Mouse (Mus musculus) embryonic facial prominence, embryonic 13.5 days (tissue): Measurements from ENCODE around the gene Wwox. TPM values are rescaled to one million over a fixed set of nuclear protein-coding genes. Genes with fewer than 3 reads are reported as not detected.

Experiments
- ATAC-seq: fragments of 200-750 bp; cut with Nextera tagmentation; 2 replicates; pipeline ENCODE4 v1.8.0; 2017; ENCODE audit warnings: low read depth; ENCODE audit not compliant: insufficient number of reproducible peaks, insufficient read depth, low FRiP score, low TSS enrichment
- H3K27ac ChIP-seq: fragments of 300-500 bp; sonication (generic); 2 replicates; pipeline ENCODE4 v1.5.1; 2015; ENCODE audit warnings: moderate library complexity, mild to moderate bottlenecking, inconsistent platforms
- H3K27me3 ChIP-seq: fragments of 300-500 bp; sonication (generic); 2 replicates; pipeline ENCODE4 v1.6.1; 2015; ENCODE audit warnings: mild to moderate bottlenecking, inconsistent platforms
- H3K36me3 ChIP-seq: fragments of 300-500 bp; sonication (generic); 2 replicates; pipeline ENCODE4 v1.6.1; 2015; ENCODE audit warnings: mild to moderate bottlenecking, inconsistent platforms
- H3K4me1 ChIP-seq: fragments of 300-500 bp; sonication (generic); 2 replicates; pipeline ENCODE4 v1.6.1; 2015; ENCODE audit warnings: inconsistent platforms
- H3K4me2 ChIP-seq: fragments of 300-500 bp; sonication (generic); 2 replicates; pipeline ENCODE4 v1.6.1; 2015; ENCODE audit warnings: moderate library complexity, mild to moderate bottlenecking, inconsistent platforms
- H3K4me3 ChIP-seq: fragments of 300-500 bp; sonication (generic); 2 replicates; pipeline ENCODE4 v1.5.1; 2015; ENCODE audit warnings: mild to moderate bottlenecking, inconsistent platforms
- H3K9ac ChIP-seq: fragments of 300-500 bp; sonication (generic); 2 replicates; pipeline ENCODE4 v1.6.1; 2015; ENCODE audit warnings: mild to moderate bottlenecking, inconsistent platforms
- H3K9me3 ChIP-seq: fragments of 300-500 bp; sonication (generic); 2 replicates; pipeline ENCODE4 v1.6.1; 2016; ENCODE audit warnings: inconsistent platforms
- whole genome bisulfite sequencing: fragments of 180-500 bp; shearing (Covaris S2); methylation state at CpG from one replicate; pipeline ENCODE4 v1.1.7; 2015; ENCODE audit warnings: mixed read lengths; 5-methylcytosine and 5-hydroxymethylcytosine counted together
- polyA plus RNA-seq: library from polyadenylated mRNA; unstranded; fragments of >200 nt; fragmentation: Nextera tagmentation; extraction: Ambion mirVana; gene quantifications from 2 replicates; pipeline ENCODE4 v1.2.1, GENCODE M21; 2015

Wwox gene
- polyA plus RNA-seq, 1 experiment from 2014 or later: 11.5 TPM

GRCm38 (mm10) chr8:115141614-115142013 lies 702.2 kb downstream of the Wwox start:
- no peak for ATAC-seq
- no peaks in the 10 kb centered on the region for H3K36me3 ChIP-seq
- peaks cover 16% of the 10 kb centered on the region for H3K27me3 ChIP-seq
- no peak overlapping the region for H3K27ac ChIP-seq
- H3K4me3 ChIP-seq: no peak overlapping the region
- WGBS: 27% methylated on average over 8 of the region's 8 CpGs
- no peak overlapping the region for H3K9ac ChIP-seq
- no peaks in the 10 kb centered on the region for H3K9me3 ChIP-seq
- H3K4me2 ChIP-seq: peak overlapping the region; percentile 27
- H3K4me1 ChIP-seq: peaks cover 20% of the 10 kb centered on the region

GRCm38 (mm10) chr8:115143530-115144320 lies 704.3 kb downstream of the Wwox start:
- no peak for ATAC-seq
- no peak overlapping the region for H3K4me2 ChIP-seq
- H3K27me3 ChIP-seq: peaks cover 29% of the 10 kb centered on the region
- H3K36me3 ChIP-seq: no peaks in the 10 kb centered on the region
- whole genome bisulfite sequencing: 26% methylated on average over 9 of the region's 9 CpGs
- H3K9ac ChIP-seq: no peak overlapping the region
- H3K9me3 ChIP-seq: no peaks in the 10 kb centered on the region
- peaks cover 27% of the 10 kb centered on the region for H3K4me1 ChIP-seq
- H3K27ac ChIP-seq: no peak overlapping the region
- no peak overlapping the region for H3K4me3 ChIP-seq

- no peaks in the 10 kb centered on the region for H3K9me3 ChIP-seq
- H3K36me3 ChIP-seq: no peaks in the 10 kb centered on the region
- H3K27ac ChIP-seq: no peak overlapping the region
- WGBS: 33% methylated on average over 9 of the region's 9 CpGs
- peaks cover 32% of the 10 kb centered on the region for H3K27me3 ChIP-seq
- H3K4me2 ChIP-seq: no peak overlapping the region
- H3K9ac ChIP-seq: no peak overlapping the region
- no peak for ATAC-seq
- H3K4me1 ChIP-seq: peaks cover 36% of the 10 kb centered on the region
- no peak overlapping the region for H3K4me3 ChIP-seq
Observed at GRCm38 (mm10) chr8:115147006-115147405, 707.6 kb downstream of the Wwox start.

- Histone ChIP-seq H3K4me3 (no peak overlapping the region), H3K27me3 (peaks cover 21% of the 10 kb centered on the region), H3K36me3 (no peaks in the 10 kb centered on the region), H3K4me2 (no peak overlapping the region), H3K9ac (no peak overlapping the region), H3K9me3 (no peaks in the 10 kb centered on the region), H3K27ac (no peak overlapping the region), H3K4me1 (peaks cover 30% of the 10 kb centered on the region)
- ATAC-seq: no peak
- WGBS: 74% methylated on average over 24 of the region's 24 CpGs
Observed at GRCm38 (mm10) chr8:115150446-115151109, 711.1 kb downstream of the Wwox start.

- WGBS: 13% methylated on average over 6 of the region's 6 CpGs
- Histone ChIP-seq H3K36me3 (no peaks in the 10 kb centered on the region), H3K9ac (no peak overlapping the region), H3K27ac (no peak overlapping the region), H3K27me3 (peaks cover 18% of the 10 kb centered on the region), H3K9me3 (no peaks in the 10 kb centered on the region), H3K4me1 (peaks cover 30% of the 10 kb centered on the region), H3K4me2 (no peak overlapping the region), H3K4me3 (no peak overlapping the region)
- ATAC-seq: no peak
Observed at GRCm38 (mm10) chr8:115151416-115151815, 712.0 kb downstream of the Wwox start.

- Histone ChIP-seq H3K27me3 (peaks cover 7% of the 10 kb centered on the region), H3K9me3 (no peaks in the 10 kb centered on the region), H3K36me3 (no peaks in the 10 kb centered on the region), H3K4me2 (no peak overlapping the region), H3K4me3 (no peak overlapping the region), H3K4me1 (peaks cover 35% of the 10 kb centered on the region), H3K27ac (no peak overlapping the region), H3K9ac (no peak overlapping the region)
- 53% methylated on average over 10 of the region's 10 CpGs for WGBS
- no peak for ATAC-seq
Observed at GRCm38 (mm10) chr8:115154096-115154495, 714.6 kb downstream of the Wwox start.

GRCm38 (mm10) chr8:115156142-115156541 lies 716.7 kb downstream of the Wwox start:
- Histone ChIP-seq H3K36me3 (no peaks in the 10 kb centered on the region), H3K27ac (no peak overlapping the region), H3K4me1 (peaks cover 49% of the 10 kb centered on the region), H3K9me3 (no peaks in the 10 kb centered on the region), H3K4me2 (no peak overlapping the region), H3K4me3 (no peak overlapping the region), H3K27me3 (peaks cover 7% of the 10 kb centered on the region), H3K9ac (no peak overlapping the region)
- WGBS: 76% methylated on average over 8 of the region's 8 CpGs
- no peak for ATAC-seq

- H3K9me3 ChIP-seq: no peaks in the 10 kb centered on the region
- H3K4me2 ChIP-seq: peak overlapping the region; percentile 61
- peak overlapping the region; percentile 81 for H3K27ac ChIP-seq
- H3K4me1 ChIP-seq: peaks cover 49% of the 10 kb centered on the region
- H3K9ac ChIP-seq: no peak overlapping the region
- WGBS: 46% methylated on average over 12 of the region's 12 CpGs
- ATAC-seq: no peak
- H3K4me3 ChIP-seq: no peak overlapping the region
- H3K36me3 ChIP-seq: no peaks in the 10 kb centered on the region
- peaks cover 10% of the 10 kb centered on the region for H3K27me3 ChIP-seq
Observed at GRCm38 (mm10) chr8:115157977-115158720, 718.7 kb downstream of the Wwox start.

GRCm38 (mm10) chr8:115158721-115159111 lies 719.3 kb downstream of the Wwox start:
- WGBS: 4% methylated on average over 8 of the region's 8 CpGs
- ATAC-seq: no peak
- Histone ChIP-seq H3K9ac (peak overlapping the region; percentile 44; the same call in 1 of the 2 replicates), H3K36me3 (no peaks in the 10 kb centered on the region), H3K27me3 (peaks cover 14% of the 10 kb centered on the region), H3K4me2 (peak overlapping the region; percentile 61), H3K4me1 (peaks cover 52% of the 10 kb centered on the region), H3K27ac (peak overlapping the region; percentile 81), H3K9me3 (no peaks in the 10 kb centered on the region), H3K4me3 (peak overlapping the region; percentile 34)

- Histone ChIP-seq H3K4me1 (peaks cover 51% of the 10 kb centered on the region), H3K9me3 (no peaks in the 10 kb centered on the region), H3K4me2 (peak overlapping the region; percentile 61), H3K9ac (0 out of 2 replicates have a peak overlapping the region, but pooled peaks have one; percentile 44), H3K36me3 (no peaks in the 10 kb centered on the region), H3K27me3 (peaks cover 19% of the 10 kb centered on the region), H3K4me3 (peak overlapping the region; percentile 34), H3K27ac (peak overlapping the region; percentile 81)
- no peak for ATAC-seq
- 6% methylated on average over 18 of the region's 18 CpGs for WGBS
Observed at GRCm38 (mm10) chr8:115159208-115159607, 719.8 kb downstream of the Wwox start.

- 7% methylated on average over 22 of the region's 22 CpGs for WGBS
- H3K27me3 ChIP-seq: peaks cover 21% of the 10 kb centered on the region
- ATAC-seq: 0 out of 2 replicates have a peak, but pooled peaks have one; percentile 7
- H3K9me3 ChIP-seq: no peaks in the 10 kb centered on the region
- peak overlapping the region; percentile 61 for H3K4me2 ChIP-seq
- peaks cover 56% of the 10 kb centered on the region for H3K4me1 ChIP-seq
- peak overlapping the region; percentile 81 for H3K27ac ChIP-seq
- peak overlapping the region; percentile 34 for H3K4me3 ChIP-seq
- H3K9ac ChIP-seq: peak overlapping the region; percentile 44; the same call in 1 of the 2 replicates
- no peaks in the 10 kb centered on the region for H3K36me3 ChIP-seq
Observed at GRCm38 (mm10) chr8:115159711-115160374, 720.4 kb downstream of the Wwox start.
